Mouse (Mus musculus) large intestine, adult 2 months (tissue): ENCODE results near the gene Clec4a2. TPM values are rescaled to one million over a fixed set of nuclear protein-coding genes. Genes with fewer than 3 reads are reported as not detected.
"Not testable (repeated sequence)": the region's sequence is repeated elsewhere in the genome, so short reads cannot be mapped to it uniquely, and the experiment has no call there.

Experiments
- DNase-seq: peaks from one replicate; pipeline ENCODE4 v3.0.0-alpha.2; 2012; ENCODE audit warnings: low read depth, low spot score
- WGBS: fragments of 180-500 bp; shearing (Covaris S2); methylation state at CpG from one replicate; pipeline ENCODE4 v1.1.7; 2018; 5-methylcytosine and 5-hydroxymethylcytosine counted together
- polyA plus RNA-seq: library from polyadenylated mRNA; depleted of rRNA; stranded (reverse); fragments of >200 nt; gene quantifications from 2 replicates; pipeline ENCODE4 v1.2.3, GENCODE M21; 2012; rRNA removed

Gene Clec4a2
- polyA plus RNA-seq: 5.4 and 5.5 TPM in 2 replicates

- WGBS: 48% methylated on average over 1 of the region's 1 CpGs
- DNase-seq: not testable (repeated sequence)
Measured at GRCm38 (mm10) chr6:123106128-123106527, at the start of gene Clec4a2. Gene Clec4a2, plus strand, starts transcription at chr6:123106428.

GRCm38 (mm10) chr6:123095125-123095843, 10.9 kb upstream of the Clec4a2 start:
- 80% methylated on average over 4 of the region's 4 CpGs for WGBS

GRCm38 (mm10) chr6:123123195-123123594, 17.0 kb downstream of the Clec4a2 start:
- WGBS: 66% methylated on average over 3 of the region's 3 CpGs
- no peak for DNase-seq

More at GRCm38 (mm10) chr6:123095125-123095843, 10.9 kb upstream of the Clec4a2 start:
- no peak for DNase-seq

GRCm38 (mm10) chr6:123127173-123127572, 20.9 kb downstream of the Clec4a2 start:
- WGBS: 50% methylated on average over 1 of the region's 1 CpGs
- no peak for DNase-seq

GRCm38 (mm10) chr6:123137766-123138526, 31.7 kb downstream of the Clec4a2 start:
- DNase-seq: not testable (repeated sequence)
- WGBS: 62% methylated on average over 29 of the region's 29 CpGs

GRCm38 (mm10) chr6:123170106-123170505, 63.9 kb downstream of the Clec4a2 start:
- 45% methylated on average over 1 of the region's 1 CpGs for WGBS
- no peak for DNase-seq

- no peak for DNase-seq
Measured at GRCm38 (mm10) chr6:123171040-123171439, 64.8 kb downstream of the Clec4a2 start.

GRCm38 (mm10) chr6:123172593-123172992, 66.4 kb downstream of the Clec4a2 start, which contains the start of gene Clec4b2:
Gene Clec4b2, plus strand, starts transcription at chr6:123172893.
- DNase-seq: no peak
- WGBS: 81% methylated on average over 4 of the region's 4 CpGs

GRCm38 (mm10) chr6:123175549-123175948, 69.3 kb downstream of the Clec4a2 start:
- WGBS: 82% methylated on average over 1 of the region's 1 CpGs
- DNase-seq: no peak

GRCm38 (mm10) chr6:123184862-123185261, 78.6 kb downstream of the Clec4a2 start:
- not testable (repeated sequence) for DNase-seq
- 55% methylated on average over 2 of the region's 2 CpGs for WGBS

Other genes starting within 250 kb of the Clec4a2 start
- gene Necap1, start 232.0 kb upstream of the Clec4a2 start, polyA plus RNA-seq: 18.8 and 24.5 TPM in 2 replicates
- gene Clec4a1, start 184.6 kb upstream of the Clec4a2 start, polyA plus RNA-seq: 2.8 and 3.5 TPM in 2 replicates
- gene Clec4a3, start 153.9 kb upstream of the Clec4a2 start, polyA plus RNA-seq: 0.88 and 1.2 TPM in 2 replicates
- gene Clec4a4, start 116.1 kb upstream of the Clec4a2 start, polyA plus RNA-seq: 0.15 TPM in 1 of 2 replicates, not detected in the other
- gene Clec4b1, start 56.5 kb upstream of the Clec4a2 start, polyA plus RNA-seq: 0.55 and 0.80 TPM in 2 replicates
- gene Clec4b2, start 66.5 kb downstream of the Clec4a2 start, polyA plus RNA-seq: not detected in 2 replicates
- 3.8 and 5.0 TPM in 2 replicates for gene Clec4n, start 123.4 kb downstream of the Clec4a2 start, polyA plus RNA-seq
- gene Clec4d, start 155.7 kb downstream of the Clec4a2 start, polyA plus RNA-seq: 0.21 TPM in 1 of 2 replicates, not detected in the other
- 0.10 and 0.17 TPM in 2 replicates for gene Clec4e, start 183.4 kb downstream of the Clec4a2 start, polyA plus RNA-seq
- not detected in 2 replicates for gene Vmn2r19, start 201.9 kb downstream of the Clec4a2 start, polyA plus RNA-seq